Mouse (Mus musculus): Measurements from ENCODE around the gene Elmod3. TPM values are rescaled to one million over a fixed set of nuclear protein-coding genes. Genes with fewer than 3 reads are reported as not detected.
"Not testable (repeated sequence)": the region's sequence is repeated elsewhere in the genome, so short reads cannot be mapped to it uniquely, and the experiment has no call there.

Gene Elmod3
- polyA plus RNA-seq, 1 experiment, result 8.1 TPM

DNA sequence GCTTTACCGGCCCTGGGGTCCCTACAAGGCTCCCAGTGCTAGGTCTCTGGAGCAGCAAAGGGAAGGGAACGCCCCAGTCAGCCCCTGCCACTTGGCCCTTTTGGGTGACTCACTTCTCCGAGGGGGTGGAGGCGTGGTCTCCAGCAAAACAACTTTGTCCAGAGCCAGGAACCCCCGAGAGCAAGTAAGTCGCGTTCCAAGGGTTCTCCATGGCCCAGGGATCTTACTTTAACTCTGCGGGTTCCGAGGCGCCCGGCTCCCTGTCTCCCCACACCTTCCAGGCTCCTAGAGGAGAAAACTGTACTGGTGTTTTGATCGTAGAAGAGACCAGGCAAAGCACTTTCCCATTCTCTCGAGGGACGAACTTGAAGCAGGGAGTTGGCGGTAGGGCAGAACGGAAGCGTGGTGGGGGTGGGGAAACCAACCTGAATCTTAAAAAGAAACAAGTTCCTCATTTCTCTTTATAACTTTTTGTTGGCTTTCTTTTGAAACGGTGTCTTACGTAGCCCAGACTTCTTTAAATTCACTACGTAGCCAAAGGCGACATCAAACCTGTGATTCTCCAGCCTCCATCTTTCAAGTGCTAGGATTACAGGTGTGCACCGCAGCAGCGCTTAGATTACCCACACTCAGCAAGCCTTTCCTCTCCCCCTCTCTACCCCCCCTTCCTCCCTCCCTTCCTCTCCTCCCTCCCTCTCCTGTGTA, 53.8 kb downstream of the Elmod3 start, which contains the start of gene Capg:
Gene Capg (plus strand): TSS at position 109 of the 705 bp plus-strand sequence.
- peak within 1 kb of the TSS; percentile 72 for H3K27ac ChIP-seq (ENCODE audit: insufficient read depth, low read length)
- H3K4me3 ChIP-seq (ENCODE audit: insufficient read depth, low read length), result peak within 1 kb of the TSS; percentile 80
- peaks cover 11% of the 10 kb centered on the region for H3K4me1 ChIP-seq (ENCODE audit: control insufficient read depth, insufficient read depth, low read length)
- TF ChIP-seq CTCF (IDR thresholded peaks at IDR 0.05; ENCODE audit: borderline replicate concordance, insufficient read depth, low read length), result no peak
- TF ChIP-seq POLR2A (IDR thresholded peaks at IDR 0.05; ENCODE audit: low read depth, low read length), result peak; percentile 79

DNA sequence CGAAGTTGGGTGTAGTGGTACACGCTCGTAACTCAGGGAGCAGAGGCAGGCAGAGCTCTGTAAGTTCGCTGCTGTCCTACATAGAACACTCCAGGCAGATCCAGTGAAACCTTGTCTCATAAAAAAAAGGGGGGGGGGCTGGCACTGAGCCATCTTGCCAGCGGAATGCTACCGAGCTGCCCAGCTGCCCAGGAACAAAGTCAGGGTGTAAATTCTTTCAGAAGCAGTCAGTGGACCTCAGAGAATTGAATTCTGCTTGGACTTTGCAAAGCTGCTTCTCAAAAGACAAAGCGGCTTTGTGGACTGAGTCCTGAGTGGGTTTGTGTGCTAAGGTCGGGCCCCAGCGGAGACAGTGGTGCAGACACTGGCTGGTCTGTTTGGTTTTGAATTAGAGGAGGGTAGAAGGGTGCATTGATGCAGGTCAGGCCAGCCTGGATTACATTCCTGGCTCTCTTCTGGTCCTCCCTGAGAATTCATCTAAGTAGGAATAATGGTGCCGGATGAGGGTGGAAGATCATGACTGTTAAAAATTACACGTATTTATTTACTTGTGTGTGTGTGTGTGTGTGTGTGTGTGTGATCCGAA, 54.9 kb downstream of the Elmod3 start:
- Histone ChIP-seq H3K4me1 (ENCODE audit: control insufficient read depth, insufficient read depth, low read length) (peaks cover 6% of the 10 kb centered on the region; the same call in 1 of the 2 replicates), H3K4me3 (ENCODE audit: insufficient read depth, low read length) (no peak overlapping the region), H3K27ac (ENCODE audit: insufficient read depth, low read length) (peak overlapping the region; percentile 72)
- TF ChIP-seq POLR2A (IDR thresholded peaks at IDR 0.05; ENCODE audit: low read depth, low read length), result no peak
- TF ChIP-seq CTCF (IDR thresholded peaks at IDR 0.05; ENCODE audit: borderline replicate concordance, insufficient read depth, low read length), result no peak

GRCm38 (mm10) chr6:72538562-72539031, 59.6 kb downstream of the Elmod3 start:
- no peak overlapping the region for H3K27ac ChIP-seq (ENCODE audit: insufficient read depth, low read length)
- H3K4me3 ChIP-seq (ENCODE audit: insufficient read depth, low read length), result peak overlapping the region; percentile 28
- H3K4me1 ChIP-seq (ENCODE audit: control insufficient read depth, insufficient read depth, low read length), result peaks cover 5% of the 10 kb centered on the region; the same call in 1 of the 2 replicates
- TF ChIP-seq CTCF (IDR thresholded peaks at IDR 0.05; ENCODE audit: borderline replicate concordance, insufficient read depth, low read length) (no peak), POLR2A (IDR thresholded peaks at IDR 0.05; ENCODE audit: low read depth, low read length) (peak; percentile 54)

GRCm38 (mm10) chr6:72537998-72538500, 60.2 kb downstream of the Elmod3 start:
- peak overlapping the region; percentile 28 for H3K4me3 ChIP-seq (ENCODE audit: insufficient read depth, low read length)
- TF ChIP-seq CTCF (IDR thresholded peaks at IDR 0.05; ENCODE audit: borderline replicate concordance, insufficient read depth, low read length), result no peak
- H3K4me1 ChIP-seq (ENCODE audit: control insufficient read depth, insufficient read depth, low read length), result peaks cover 3% of the 10 kb centered on the region; the same call in 1 of the 2 replicates
- H3K27ac ChIP-seq (ENCODE audit: insufficient read depth, low read length), result no peak overlapping the region

- TF ChIP-seq POLR2A (IDR thresholded peaks at IDR 0.05; ENCODE audit: low read depth, low read length) (no peak), CTCF (IDR thresholded peaks at IDR 0.05; ENCODE audit: borderline replicate concordance, insufficient read depth, low read length) (peak; percentile 67)
- no peak overlapping the region for H3K27ac ChIP-seq (ENCODE audit: insufficient read depth, low read length)
- peaks cover 3% of the 10 kb centered on the region; the same call in 1 of the 2 replicates for H3K4me1 ChIP-seq (ENCODE audit: control insufficient read depth, insufficient read depth, low read length)
Measured at GRCm38 (mm10) chr6:72535165-72535564, 63.0 kb downstream of the Elmod3 start.

GRCm38 (mm10) chr6:72534035-72534809, 64.0 kb downstream of the Elmod3 start:
- Histone ChIP-seq H3K4me3 (ENCODE audit: insufficient read depth, low read length) (no peak overlapping the region), H3K4me1 (ENCODE audit: control insufficient read depth, insufficient read depth, low read length) (peaks cover 3% of the 10 kb centered on the region; the same call in 1 of the 2 replicates), H3K27ac (ENCODE audit: insufficient read depth, low read length) (no peak overlapping the region)
- TF ChIP-seq POLR2A (IDR thresholded peaks at IDR 0.05; ENCODE audit: low read depth, low read length), result no peak
- TF ChIP-seq CTCF (IDR thresholded peaks at IDR 0.05; ENCODE audit: borderline replicate concordance, insufficient read depth, low read length), result 0 out of 2 replicates have a peak, but pooled peaks have one; percentile 36

More at GRCm38 (mm10) chr6:72535165-72535564, 63.0 kb downstream of the Elmod3 start:
- no peak overlapping the region for H3K4me3 ChIP-seq (ENCODE audit: insufficient read depth, low read length)

GRCm38 (mm10) chr6:72533555-72533954, 64.7 kb downstream of the Elmod3 start:
- H3K4me3 ChIP-seq (ENCODE audit: insufficient read depth, low read length); H3K4me1 ChIP-seq (ENCODE audit: control insufficient read depth, insufficient read depth, low read length); H3K27ac ChIP-seq (ENCODE audit: insufficient read depth, low read length): not testable (repeated sequence)

GRCm38 (mm10) chr6:72532580-72532979, 65.6 kb downstream of the Elmod3 start:
- no peak overlapping the region for H3K4me3 ChIP-seq (ENCODE audit: insufficient read depth, low read length)
- H3K4me1 ChIP-seq (ENCODE audit: control insufficient read depth, insufficient read depth, low read length), result peaks cover 3% of the 10 kb centered on the region; the same call in 1 of the 2 replicates
- no peak for TF ChIP-seq CTCF (IDR thresholded peaks at IDR 0.05; ENCODE audit: borderline replicate concordance, insufficient read depth, low read length)
- TF ChIP-seq POLR2A (IDR thresholded peaks at IDR 0.05; ENCODE audit: low read depth, low read length), result no peak
- H3K27ac ChIP-seq (ENCODE audit: insufficient read depth, low read length), result no peak overlapping the region

GRCm38 (mm10) chr6:72528410-72529151, 69.6 kb downstream of the Elmod3 start:
- H3K27ac ChIP-seq (ENCODE audit: insufficient read depth, low read length), result no peak overlapping the region
- H3K4me3 ChIP-seq (ENCODE audit: insufficient read depth, low read length), result no peak overlapping the region
- no peak for TF ChIP-seq POLR2A (IDR thresholded peaks at IDR 0.05; ENCODE audit: low read depth, low read length)
- no peak for TF ChIP-seq CTCF (IDR thresholded peaks at IDR 0.05; ENCODE audit: borderline replicate concordance, insufficient read depth, low read length)
- no peaks in the 10 kb centered on the region for H3K4me1 ChIP-seq (ENCODE audit: control insufficient read depth, insufficient read depth, low read length)
